Mouse (Mus musculus) MEL (cell line): ENCODE data around the gene Oscp1. TPM values are rescaled to one million over a fixed set of nuclear protein-coding genes. Genes with fewer than 3 reads are reported as not detected.

Experiments
- DNase-seq: peaks from one replicate; pipeline ENCODE4 v3.0.0; 2011; ENCODE audit warnings: low read depth, low spot score
- H3K27ac ChIP-seq: 2 replicates; pipeline ENCODE4 v1.5.1; 2012; ENCODE audit warnings: low read depth, mild to moderate bottlenecking, control low read depth, low read length, moderate library complexity; ENCODE audit not compliant: control insufficient read depth
- H3K27me3 ChIP-seq, 2 experiments: fragments of 150-350 bp in 1 of 2; sonication (generic) in 1 of 2; 2 replicates each; pipeline ENCODE4 v1.6.1; 2012; ENCODE audit warnings: low read length in 2 of 2, mild to moderate bottlenecking in 2 of 2, improper control_type of control experiment in 1 of 2, moderate library complexity in 1 of 2; ENCODE audit not compliant: insufficient read depth in 2 of 2, control insufficient read depth in 1 of 2
- H3K36me3 ChIP-seq, 2 experiments: 2 replicates each; pipeline ENCODE4 v1.6.1; 2012 to 2014; ENCODE audit warnings: low read length in 2 of 2, improper control_type of control experiment in 1 of 2, inconsistent platforms in 1 of 2, mild to moderate bottlenecking in 1 of 2; ENCODE audit not compliant: insufficient read depth in 2 of 2, control insufficient read depth in 1 of 2
- H3K4me1 ChIP-seq, 2 experiments: fragments of 150-350 bp in 1 of 2; sonication (generic) in 1 of 2; 2 replicates each; pipeline ENCODE4 v1.6.1; 2012; ENCODE audit warnings: low read length in 2 of 2, improper control_type of control experiment in 1 of 2, mild to moderate bottlenecking in 1 of 2; ENCODE audit not compliant: insufficient read depth in 2 of 2, control insufficient read depth in 1 of 2
- H3K4me3 ChIP-seq, 2 experiments: fragments of 150-350 bp in 1 of 2; sonication (generic) in 1 of 2; 2 replicates each; pipeline ENCODE4 v1.5.1; 2012; ENCODE audit warnings: low read depth in 2 of 2, low read length in 2 of 2, mild to moderate bottlenecking in 2 of 2, moderate library complexity in 2 of 2, control low read depth in 1 of 2, improper control_type of control experiment in 1 of 2; ENCODE audit not compliant: control insufficient read depth in 1 of 2, insufficient read depth in 1 of 2
- H3K79me2 ChIP-seq: 2 replicates; pipeline ENCODE4 v1.6.1; 2012; ENCODE audit warnings: mild to moderate bottlenecking, low read length, moderate library complexity; ENCODE audit not compliant: control insufficient read depth, poor library complexity, insufficient read depth
- H3K9ac ChIP-seq: 2 replicates; pipeline ENCODE4 v1.6.1; 2012; ENCODE audit warnings: low read depth, mild to moderate bottlenecking, control low read depth, low read length, moderate library complexity; ENCODE audit not compliant: control insufficient read depth, poor library complexity, severe bottlenecking
- H3K9me3 ChIP-seq: fragments of 150-350 bp; sonication (generic); replicated peaks from 2 replicates; pipeline ENCODE4 v1.6.1; 2012; ENCODE audit warnings: mild to moderate bottlenecking, low read length, improper control_type of control experiment, moderate library complexity; ENCODE audit not compliant: insufficient read depth
- BHLHE40 ChIP-seq: IDR thresholded peaks from 2 replicates; pipeline ENCODE4 v1.6.1; 2012; ENCODE audit warnings: low read depth, mild to moderate bottlenecking, inconsistent platforms, low read length, improper control_type of control experiment, borderline replicate concordance
- CTCF ChIP-seq, 3 experiments: IDR thresholded peaks in 2 of 3; conservative IDR thresholded peaks in 1 of 3; 2 replicates each; pipeline ENCODE4 v1.5.1; 2011 to 2012; ENCODE audit warnings: low read length in 3 of 3, low read depth in 2 of 3, mild to moderate bottlenecking in 2 of 3, improper control_type of control experiment in 1 of 3, inconsistent platforms in 1 of 3, mixed read lengths in 1 of 3, moderate library complexity in 1 of 3; ENCODE audit not compliant: control insufficient read depth in 1 of 3, insufficient read depth in 1 of 3, poor library complexity in 1 of 3, severe bottlenecking in 1 of 3
- E2F4 ChIP-seq: IDR thresholded peaks from 2 replicates; pipeline ENCODE4 v1.6.1; 2011; ENCODE audit warnings: low read depth, low read length, improper control_type of control experiment, borderline replicate concordance
- EP300 ChIP-seq, 2 experiments: IDR thresholded peaks; 2 replicates each; pipeline ENCODE4 v1.6.1; 2011; ENCODE audit warnings: improper control_type of control experiment in 2 of 2, low read length in 2 of 2, low read depth in 1 of 2, mild to moderate bottlenecking in 1 of 2
- ETS1 ChIP-seq: IDR thresholded peaks from 2 replicates; pipeline ENCODE4 v1.6.1; 2012; ENCODE audit warnings: low read depth, mild to moderate bottlenecking, inconsistent platforms, low read length, improper control_type of control experiment, moderate library complexity
- GABPA ChIP-seq: IDR thresholded peaks from 2 replicates; pipeline ENCODE4 v1.6.1; 2012; ENCODE audit warnings: low read depth, mild to moderate bottlenecking, inconsistent platforms, low read length, improper control_type of control experiment, moderate library complexity
- GATA1 ChIP-seq: IDR thresholded peaks from 2 replicates; pipeline ENCODE4 v1.6.1; 2011; ENCODE audit warnings: low read depth, low read length, improper control_type of control experiment
- HCFC1 ChIP-seq: IDR thresholded peaks from 2 replicates; pipeline ENCODE4 v1.6.1; 2012; ENCODE audit warnings: low read depth, mild to moderate bottlenecking, inconsistent platforms, low read length, improper control_type of control experiment, moderate library complexity
- JUND ChIP-seq: IDR thresholded peaks from 2 replicates; pipeline ENCODE4 v1.6.1; 2011; ENCODE audit warnings: low read depth, mild to moderate bottlenecking, improper control_type of control experiment, low read length
- KAT2A ChIP-seq: conservative IDR thresholded peaks from 2 replicates; pipeline ENCODE4 v1.6.1; 2012; ENCODE audit warnings: low read depth, low read length, improper control_type of control experiment, inconsistent platforms
- MEF2A ChIP-seq: IDR thresholded peaks from 2 replicates; pipeline ENCODE4 v1.6.1; 2014; ENCODE audit warnings: low read depth, mild to moderate bottlenecking, inconsistent platforms, low read length, improper control_type of control experiment; ENCODE audit not compliant: poor library complexity, insufficient replicate concordance, severe bottlenecking; ENCODE audit errors: extremely low read depth
- MYC ChIP-seq: IDR thresholded peaks from 2 replicates; pipeline ENCODE4 v1.6.1; 2011; ENCODE audit warnings: low read depth, mild to moderate bottlenecking, low read length, improper control_type of control experiment, moderate library complexity
- NRF1 ChIP-seq: IDR thresholded peaks from 2 replicates; pipeline ENCODE4 v1.6.1; 2014; ENCODE audit warnings: low read depth, mild to moderate bottlenecking, inconsistent platforms, low read length, improper control_type of control experiment, moderate library complexity; ENCODE audit not compliant: poor library complexity, insufficient read depth, severe bottlenecking
- POLR2AphosphoS5 ChIP-seq: IDR thresholded peaks from 2 replicates; pipeline ENCODE4 v1.6.1; 2012; ENCODE audit warnings: low read depth, borderline replicate concordance, mild to moderate bottlenecking, inconsistent platforms, low read length, moderate library complexity, mixed read lengths
- RAD21 ChIP-seq: IDR thresholded peaks from 2 replicates; pipeline ENCODE4 v1.6.1; 2011; ENCODE audit warnings: mild to moderate bottlenecking, low read depth, low read length, improper control_type of control experiment
- RCOR1 ChIP-seq: IDR thresholded peaks from 2 replicates; pipeline ENCODE4 v1.6.1; 2012; ENCODE audit warnings: low read depth, mild to moderate bottlenecking, inconsistent platforms, low read length, improper control_type of control experiment
- TAL1 ChIP-seq: IDR thresholded peaks from 2 replicates; pipeline ENCODE4 v1.6.1; 2012; ENCODE audit warnings: mild to moderate bottlenecking, inconsistent platforms, low read length, moderate library complexity, mixed read lengths
- ZC3H11A ChIP-seq: IDR thresholded peaks from 2 replicates; pipeline ENCODE4 v1.6.1; 2012; ENCODE audit warnings: low read depth, mild to moderate bottlenecking, inconsistent platforms, low read length, improper control_type of control experiment
- ZKSCAN1 ChIP-seq: IDR thresholded peaks from 2 replicates; pipeline ENCODE4 v1.6.1; 2012; ENCODE audit warnings: low read depth, mild to moderate bottlenecking, inconsistent platforms, low read length, improper control_type of control experiment, moderate library complexity
- ZMIZ1 ChIP-seq: IDR thresholded peaks from 2 replicates; pipeline ENCODE4 v1.6.1; 2012; ENCODE audit warnings: low read depth, mild to moderate bottlenecking, inconsistent platforms, low read length, improper control_type of control experiment, moderate library complexity
- polyA plus RNA-seq, 2 experiments: library from polyadenylated mRNA; stranded (reverse) in 1 of 2; unstranded in 1 of 2; fragments of >175 nt in 1 of 2; fragments of >200 nt in 1 of 2; gene quantifications; 2 replicates each; pipeline versions ENCODE4 v1.2.1 to v1.2.4; 2012; ENCODE audit warnings: low replicate concordance in 2 of 2, low read depth in 1 of 2; ENCODE audit not compliant: insufficient read length in 2 of 2, insufficient read depth in 1 of 2, missing spikeins in 1 of 2
- total RNA-seq: library from RNA; depleted of rRNA; stranded (reverse); fragments of 300-350 nt; gene quantifications from 2 replicates; pipeline ENCODE4 v1.2.3, GENCODE M21; 2012

Gene Oscp1
- total and polyA plus RNA-seq, 3 experiments: 5.7 to 7.6 TPM; not detected in 1

DNA sequence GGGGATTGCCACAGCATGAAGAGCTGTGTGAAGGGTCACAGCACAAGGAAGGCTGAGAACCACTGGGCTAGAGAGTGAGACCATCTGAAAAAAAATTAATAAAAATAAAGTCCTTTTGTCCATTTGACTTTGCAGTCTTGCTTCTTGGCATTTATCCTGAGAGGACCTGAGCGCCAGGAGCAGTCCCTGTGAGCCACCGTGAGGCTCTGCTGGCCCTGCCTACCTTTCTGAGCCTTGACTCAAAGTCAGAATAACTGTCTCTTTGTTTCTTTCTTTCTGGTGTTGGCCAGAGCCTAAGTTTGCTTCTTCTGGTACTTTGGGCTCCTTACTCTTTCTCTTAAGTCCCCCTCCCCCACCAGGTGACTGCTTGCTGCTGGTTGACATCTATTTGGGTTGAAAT is 62.1 kb downstream of the Oscp1 start:
- no peak for DNase-seq
- Histone ChIP-seq H3K4me3 (no peak overlapping the region), H3K9ac (no peak overlapping the region), H3K9me3 (no peaks in the 10 kb centered on the region), H3K27ac (no peak overlapping the region), H3K79me2 (peaks cover 1% of the 10 kb centered on the region; the same call in 1 of the 2 replicates), H3K36me3 (peaks cover 0 to 7% of the 10 kb centered on the region in 2 experiments; a peak in 1 of 4 replicates), H3K4me1 (no peaks in the 10 kb centered on the region), H3K27me3 (no peaks in the 10 kb centered on the region)
- TF ChIP-seq TAL1 (no peak), E2F4 (no peak), RCOR1 (no peak), HCFC1 (no peak), GABPA (no peak), RAD21 (no peak), CTCF (IDR thresholded peaks at IDR 0.05 in 2 of 3, conservative IDR thresholded peaks at IDR 0.05 in 1 of 3; ENCODE audit: control insufficient read depth in 1 of 3, insufficient read depth in 1 of 3, low read depth in 2 of 3, low read length in 3 of 3, poor library complexity in 1 of 3, severe bottlenecking in 1 of 3) (no peak), ZMIZ1 (no peak), MEF2A (no peak), ZKSCAN1 (no peak), ETS1 (no peak), KAT2A (no peak), JUND (no peak), ZC3H11A (no peak), MYC (no peak), BHLHE40 (no peak)

DNA sequence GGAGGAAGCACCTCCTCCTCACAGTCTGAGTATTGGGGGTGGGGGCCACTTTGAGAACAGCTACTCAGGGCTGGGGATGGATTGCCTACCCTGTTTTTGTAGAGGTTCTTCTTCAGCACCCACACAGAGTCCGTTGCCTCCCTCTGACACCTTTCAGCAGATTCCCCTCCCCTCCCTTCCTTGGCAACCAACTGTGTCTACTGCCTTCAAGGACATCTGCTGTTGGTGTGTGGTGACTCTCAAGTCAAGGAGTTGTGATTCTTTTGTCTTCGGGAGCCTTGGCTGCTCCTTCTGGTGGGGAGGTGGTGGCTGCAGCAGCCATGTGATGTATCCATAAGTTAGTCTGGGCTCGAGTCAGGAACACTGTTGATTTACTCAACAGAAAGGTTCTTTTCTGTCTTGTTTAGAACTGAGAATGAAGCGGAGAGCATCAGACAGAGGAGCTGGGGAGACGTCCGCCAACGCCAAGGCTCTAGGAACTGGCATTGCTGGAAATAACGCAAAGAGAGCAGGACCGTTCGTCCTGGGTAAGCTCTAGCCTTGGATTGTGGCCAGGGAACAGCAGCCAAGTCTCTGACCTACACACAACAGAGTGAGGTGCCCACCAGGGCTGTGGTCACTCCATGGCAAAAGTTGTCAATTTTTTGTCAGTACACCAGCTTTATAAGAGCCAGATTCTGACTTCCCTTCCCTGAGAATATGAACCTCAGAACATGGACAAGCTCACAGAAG is 65.1 kb downstream of the Oscp1 start:
- 0 out of 2 replicates have a peak, but pooled peaks cover 1% of the 10 kb centered on the region for H3K79me2 ChIP-seq
- H3K36me3 ChIP-seq: peaks cover 0 to 7% of the 10 kb centered on the region in 2 experiments; a peak in 1 of 4 replicates
- TF ChIP-seq BHLHE40 (no peak), NRF1 (no peak), EP300 (IDR thresholded peaks at IDR 0.05; ENCODE audit: low read depth in 1 of 2, low read length in 2 of 2) (no peak), GATA1 (no peak), POLR2AphosphoS5 (no peak)
- no peaks in the 10 kb centered on the region for H3K9me3 ChIP-seq
- no peak overlapping the region for H3K9ac ChIP-seq
- no peak overlapping the region for H3K4me3 ChIP-seq
- DNase-seq: no peak
- no peaks in the 10 kb centered on the region for H3K27me3 ChIP-seq
- H3K4me1 ChIP-seq: no peaks in the 10 kb centered on the region
- H3K27ac ChIP-seq: no peak overlapping the region
